Mouse (Mus musculus) forebrain, embryonic 14.5 days (tissue): Measurements from ENCODE around the gene Klhl3. TPM values are rescaled to one million over a fixed set of nuclear protein-coding genes. Genes with fewer than 3 reads are reported as not detected.

Experiments
- ATAC-seq: fragments of 200-750 bp; cut with Nextera tagmentation; 2 replicates; pipeline ENCODE4 v1.8.0; 2017; ENCODE audit warnings: mild to moderate bottlenecking, moderate library complexity
- DNase-seq: peaks from one replicate; pipeline ENCODE4 v3.0.0-alpha.2; 2015; ENCODE audit warnings: low spot score
- H3K27ac ChIP-seq: fragments of 300-500 bp; sonication (generic); 2 replicates; pipeline ENCODE4 v1.5.1; 2014; ENCODE audit warnings: low read depth, mild to moderate bottlenecking, control low read depth, low read length, moderate library complexity
- H3K27me3 ChIP-seq: fragments of 300-500 bp; sonication (generic); replicated peaks from 2 replicates; pipeline ENCODE4 v1.6.1; 2014; ENCODE audit warnings: low read length, control low read depth, mixed read lengths; ENCODE audit not compliant: control insufficient read depth, insufficient read depth
- H3K36me3 ChIP-seq: fragments of 300-500 bp; sonication (generic); 2 replicates; pipeline ENCODE4 v1.6.1; 2014; ENCODE audit warnings: low read length, control low read depth; ENCODE audit not compliant: control insufficient read depth, insufficient read depth
- H3K4me1 ChIP-seq: fragments of 300-500 bp; sonication (generic); 2 replicates; pipeline ENCODE4 v1.6.1; 2014; ENCODE audit warnings: antibody characterized with exemption, low read length, control low read depth; ENCODE audit not compliant: control insufficient read depth, insufficient read depth
- H3K4me2 ChIP-seq: fragments of 300-500 bp; sonication (generic); 2 replicates; pipeline ENCODE4 v1.6.1; 2014; ENCODE audit warnings: mild to moderate bottlenecking, control low read depth, low read length
- H3K4me3 ChIP-seq: fragments of 300-500 bp; sonication (generic); 2 replicates; pipeline ENCODE4 v1.5.1; 2014; ENCODE audit warnings: low read depth, low read length, control low read depth
- H3K9ac ChIP-seq: fragments of 300-500 bp; sonication (generic); 2 replicates; pipeline ENCODE4 v1.6.1; 2014; ENCODE audit warnings: mild to moderate bottlenecking, low read length, control low read depth, moderate library complexity
- H3K9me3 ChIP-seq: fragments of 300-500 bp; sonication (generic); replicated peaks from 2 replicates; pipeline ENCODE4 v1.6.1; 2016; ENCODE audit warnings: low read length, control low read depth, mixed read lengths; ENCODE audit not compliant: control insufficient read depth
- WGBS: fragments of 180-500 bp; shearing (Covaris S2); extraction: QIAGEN DNeasy Blood & Tissue Kit; methylation state at CpG from one replicate; pipeline ENCODE4 v1.1.7; 2014; 5-methylcytosine and 5-hydroxymethylcytosine counted together
- polyA plus RNA-seq: library from polyadenylated mRNA; unstranded; fragments of >200 nt; fragmentation: Nextera tagmentation; extraction: Ambion mirVana; gene quantifications from 2 replicates; pipeline ENCODE4 v1.2.1, GENCODE M21; 2014

The Klhl3 gene
- polyA plus RNA-seq, 1 experiment from 2014 or later, result 5.3 TPM

DNA sequence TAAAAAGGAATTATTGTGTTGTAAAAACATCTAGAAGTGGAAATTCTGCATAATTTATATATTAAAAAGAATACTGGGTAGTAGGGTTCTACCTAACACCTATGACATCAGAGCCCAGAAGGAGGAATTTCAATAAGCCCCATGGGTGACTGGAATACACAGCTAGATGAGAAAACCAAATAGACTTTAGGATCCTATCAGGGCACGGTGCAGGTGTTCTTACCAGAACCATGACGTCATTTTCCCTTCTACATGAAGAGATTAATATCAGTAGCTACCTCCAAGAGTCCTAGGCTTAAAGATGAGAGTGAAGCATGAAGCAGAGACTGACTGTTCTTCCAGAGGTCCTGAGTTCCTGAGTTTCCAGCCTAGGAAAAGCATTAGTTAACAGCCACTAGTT is 3.4 kb upstream of the Klhl3 start:
- Histone ChIP-seq H3K36me3 (no peaks in the 10 kb centered on the region), H3K4me3 (no peak overlapping the region), H3K27ac (no peak overlapping the region), H3K9me3 (no peaks in the 10 kb centered on the region), H3K4me1 (peaks cover 7% of the 10 kb centered on the region), H3K27me3 (no peaks in the 10 kb centered on the region), H3K9ac (no peak overlapping the region), H3K4me2 (no peak overlapping the region)
- ATAC-seq (no peak), DNase-seq (no peak)
- WGBS, result 90% methylated on average over 2 of the region's 2 CpGs

DNA sequence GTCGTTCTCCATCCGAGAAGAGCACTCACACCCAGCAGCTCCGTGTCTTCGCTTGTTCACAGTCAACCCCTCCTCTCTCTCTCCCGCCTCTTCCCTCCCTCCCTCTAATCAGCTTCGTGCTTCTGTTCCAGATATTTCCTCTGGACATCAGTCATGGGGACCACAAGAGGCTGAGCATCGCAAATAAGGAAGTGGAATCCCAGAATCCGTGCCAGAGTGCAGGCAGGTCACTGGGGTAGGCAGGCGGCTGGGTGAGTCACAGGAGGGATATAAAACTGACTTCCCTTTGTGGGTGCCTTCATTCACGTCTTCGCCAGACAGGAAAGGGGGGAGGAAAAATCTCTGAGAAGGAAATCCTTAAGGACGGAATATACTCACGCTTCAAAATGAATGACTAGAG is 1.8 kb upstream of the Klhl3 start:
- peaks cover 9% of the 10 kb centered on the region for H3K4me1 ChIP-seq
- no peak overlapping the region for H3K27ac ChIP-seq
- no peak for DNase-seq
- no peaks in the 10 kb centered on the region for H3K27me3 ChIP-seq
- no peaks in the 10 kb centered on the region for H3K36me3 ChIP-seq
- H3K4me2 ChIP-seq, result no peak overlapping the region
- no peaks in the 10 kb centered on the region for H3K9me3 ChIP-seq
- 80% methylated on average over 13 of the region's 13 CpGs for WGBS
- no peak overlapping the region for H3K4me3 ChIP-seq
- no peak overlapping the region for H3K9ac ChIP-seq
- ATAC-seq, result no peak

DNA sequence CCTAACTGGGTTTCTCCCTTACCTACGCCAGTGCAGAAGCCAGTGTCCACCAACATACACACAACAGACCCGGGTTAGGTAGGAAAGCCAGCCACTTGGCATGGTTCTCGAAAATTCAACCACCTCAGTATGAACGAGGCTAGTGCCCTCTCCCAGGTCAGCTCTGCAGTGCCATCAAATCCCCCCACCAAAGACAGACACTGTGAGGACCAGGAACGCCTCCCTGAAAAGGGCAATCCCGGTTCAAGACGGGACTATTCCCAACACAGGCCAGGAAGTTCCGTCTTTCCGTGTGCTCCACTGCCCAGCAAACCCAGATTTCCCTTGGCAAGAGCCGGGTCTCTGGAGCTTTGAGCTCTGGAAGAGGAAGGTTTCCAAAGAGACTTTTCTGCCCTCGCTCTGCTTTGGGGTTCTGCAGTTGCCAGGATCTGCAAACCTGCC is 771 bp downstream of the Klhl3 start:
- no peaks in the 10 kb centered on the region for H3K9me3 ChIP-seq
- H3K4me2 ChIP-seq, result peak overlapping the region; percentile 67
- peak; percentile 38; the same call in 1 of the 2 replicates for ATAC-seq

DNA sequence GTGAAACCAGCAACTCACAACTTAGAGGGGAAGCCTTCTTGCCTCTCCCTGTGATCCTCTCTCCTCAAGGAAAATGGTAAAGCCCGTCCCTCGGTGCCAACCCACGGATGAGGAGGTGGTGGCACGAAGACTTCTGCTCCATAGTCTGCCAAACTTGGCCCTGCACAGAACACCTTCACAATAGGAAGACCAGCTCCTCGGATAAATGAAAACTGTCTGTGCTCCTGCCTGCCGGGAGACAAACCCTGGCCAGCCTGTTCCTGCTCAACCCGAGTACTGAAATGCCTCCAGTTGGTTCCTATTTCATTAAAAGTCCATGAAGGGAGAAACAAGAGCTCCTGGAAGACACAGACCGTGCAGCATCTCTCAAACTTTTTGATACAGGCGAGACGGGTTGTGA is 1.2 kb downstream of the Klhl3 start:
- Histone ChIP-seq H3K27me3 (no peaks in the 10 kb centered on the region), H3K27ac (peak overlapping the region; percentile 81; the same call in 1 of the 2 replicates), H3K9me3 (no peaks in the 10 kb centered on the region), H3K4me3 (peak overlapping the region; percentile 47), H3K4me1 (peaks cover 9% of the 10 kb centered on the region), H3K9ac (peak overlapping the region; percentile 67), H3K4me2 (peak overlapping the region; percentile 67), H3K36me3 (no peaks in the 10 kb centered on the region)
- 74% methylated on average over 10 of the region's 10 CpGs for WGBS
- DNase-seq, result no peak
- ATAC-seq, result no peak

More for the DNA sequence above, 771 bp downstream of the Klhl3 start:
- H3K36me3 ChIP-seq, result no peaks in the 10 kb centered on the region
- peak overlapping the region; percentile 47 for H3K4me3 ChIP-seq
- H3K9ac ChIP-seq, result peak overlapping the region; percentile 67
- 21% methylated on average over 11 of the region's 11 CpGs for WGBS
- DNase-seq, result peak; percentile 39
- H3K27me3 ChIP-seq, result no peaks in the 10 kb centered on the region
- H3K4me1 ChIP-seq, result peaks cover 9% of the 10 kb centered on the region
- peak overlapping the region; percentile 81 for H3K27ac ChIP-seq

DNA sequence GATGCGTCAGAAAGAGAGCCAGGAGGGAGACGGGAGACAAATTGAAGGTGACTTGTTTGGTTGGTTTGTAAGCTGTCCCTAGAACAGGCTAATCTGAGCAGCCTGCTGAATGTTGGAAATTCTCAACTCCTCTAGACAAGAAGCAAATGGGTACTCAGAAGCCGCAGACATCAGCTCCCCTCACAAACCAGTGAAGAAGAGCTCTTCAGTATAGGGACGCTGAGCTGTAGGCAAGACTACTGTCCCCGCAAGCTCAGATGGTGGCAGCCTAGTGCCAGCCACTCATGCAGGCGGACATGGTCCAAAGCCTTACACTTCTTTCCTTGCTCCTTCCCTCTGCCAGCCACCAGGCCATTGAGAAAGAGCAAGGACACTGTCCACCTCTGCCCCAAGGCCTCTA is 2.1 kb downstream of the Klhl3 start:
- ATAC-seq (no peak), DNase-seq (no peak)
- no peak overlapping the region for H3K27ac ChIP-seq
- H3K36me3 ChIP-seq, result no peaks in the 10 kb centered on the region
- 97% methylated on average over 6 of the region's 6 CpGs for WGBS
- no peak overlapping the region for H3K9ac ChIP-seq
- H3K4me2 ChIP-seq, result no peak overlapping the region
- peaks cover 9% of the 10 kb centered on the region for H3K4me1 ChIP-seq
- no peak overlapping the region for H3K4me3 ChIP-seq
- H3K9me3 ChIP-seq, result no peaks in the 10 kb centered on the region
- H3K27me3 ChIP-seq, result no peaks in the 10 kb centered on the region

DNA sequence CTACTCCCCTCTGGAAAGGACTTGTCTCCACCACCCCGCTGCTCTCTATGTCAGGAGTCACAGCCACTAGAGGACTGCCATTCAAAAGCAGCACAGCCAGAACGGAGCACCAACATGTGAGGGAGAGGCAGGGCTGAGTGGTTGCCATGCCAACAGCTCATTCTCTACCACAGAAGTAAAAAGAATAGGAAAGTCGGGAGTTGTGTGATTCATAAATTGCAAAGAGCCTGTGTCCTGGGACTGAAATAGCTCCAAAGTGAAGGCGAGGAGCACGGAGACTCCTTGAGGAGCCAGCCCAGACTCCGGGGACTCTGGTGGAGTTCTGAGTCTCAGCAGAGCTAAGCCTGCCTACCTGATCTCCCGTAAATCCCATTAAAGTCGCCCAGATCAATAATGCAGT is 22.7 kb downstream of the Klhl3 start:
- Histone ChIP-seq H3K4me2 (peak overlapping the region; percentile 1; the same call in 1 of the 2 replicates), H3K9me3 (no peaks in the 10 kb centered on the region), H3K4me3 (no peak overlapping the region), H3K9ac (no peak overlapping the region), H3K36me3 (no peaks in the 10 kb centered on the region), H3K27me3 (no peaks in the 10 kb centered on the region), H3K27ac (no peak overlapping the region; the same call in 1 of the 2 replicates), H3K4me1 (peaks cover 5% of the 10 kb centered on the region; the same call in 1 of the 2 replicates)
- DNase-seq (peak; percentile 85), ATAC-seq (peak; percentile 90)
- WGBS, result 13% methylated on average over 8 of the region's 8 CpGs

DNA sequence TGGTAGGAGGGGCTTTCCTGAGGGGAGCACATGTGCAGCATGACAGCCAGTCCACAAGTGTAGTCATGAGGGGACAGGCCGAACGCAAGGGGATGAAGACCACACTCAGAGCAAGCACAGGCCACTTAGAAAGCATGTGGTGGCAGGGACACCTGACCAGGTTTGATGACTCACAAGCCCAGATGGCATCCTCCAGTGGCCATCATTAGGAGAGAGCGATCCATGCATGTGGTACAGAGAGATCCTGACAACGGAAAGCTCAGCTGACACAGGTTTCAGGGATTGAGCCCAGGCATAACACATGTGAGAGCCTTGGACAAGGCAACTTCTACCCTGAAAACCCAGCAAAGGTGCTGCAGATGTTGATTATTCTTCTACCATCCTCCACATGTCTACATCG is 29.0 kb downstream of the Klhl3 start:
- Histone ChIP-seq H3K27me3 (no peaks in the 10 kb centered on the region), H3K9ac (no peak overlapping the region), H3K9me3 (no peaks in the 10 kb centered on the region), H3K4me1 (no peaks in the 10 kb centered on the region), H3K27ac (no peak overlapping the region), H3K36me3 (no peaks in the 10 kb centered on the region), H3K4me2 (no peak overlapping the region), H3K4me3 (no peak overlapping the region)
- DNase-seq (no peak), ATAC-seq (no peak)
- 95% methylated on average over 5 of the region's 5 CpGs for WGBS

DNA sequence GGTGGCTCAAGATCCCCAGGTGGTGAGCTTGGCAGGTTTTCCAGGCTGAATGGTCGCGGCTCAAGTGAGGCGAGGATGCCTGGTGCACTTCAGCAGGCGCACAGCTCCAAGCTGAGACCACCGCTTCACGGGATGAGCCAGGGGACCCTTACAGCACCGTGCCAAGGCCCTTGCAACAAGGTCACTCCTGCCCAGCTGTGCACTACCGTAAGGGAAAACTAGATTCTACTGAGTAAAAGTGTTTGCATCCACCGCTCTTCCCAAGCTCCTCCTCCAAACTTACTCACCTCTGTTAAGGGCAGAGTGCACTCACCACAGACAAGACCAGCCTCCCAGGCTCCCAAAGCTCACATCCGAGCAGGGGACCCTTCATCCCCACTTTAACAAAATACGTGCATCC is 29.9 kb downstream of the Klhl3 start:
- no peaks in the 10 kb centered on the region for H3K4me1 ChIP-seq
- H3K4me2 ChIP-seq, result no peak overlapping the region
- H3K4me3 ChIP-seq, result no peak overlapping the region
- DNase-seq, result no peak
- no peaks in the 10 kb centered on the region for H3K9me3 ChIP-seq
- H3K36me3 ChIP-seq, result no peaks in the 10 kb centered on the region
- H3K27me3 ChIP-seq, result no peaks in the 10 kb centered on the region
- H3K9ac ChIP-seq, result no peak overlapping the region
- WGBS, result 88% methylated on average over 11 of the region's 11 CpGs
- no peak for ATAC-seq
- H3K27ac ChIP-seq, result no peak overlapping the region

DNA sequence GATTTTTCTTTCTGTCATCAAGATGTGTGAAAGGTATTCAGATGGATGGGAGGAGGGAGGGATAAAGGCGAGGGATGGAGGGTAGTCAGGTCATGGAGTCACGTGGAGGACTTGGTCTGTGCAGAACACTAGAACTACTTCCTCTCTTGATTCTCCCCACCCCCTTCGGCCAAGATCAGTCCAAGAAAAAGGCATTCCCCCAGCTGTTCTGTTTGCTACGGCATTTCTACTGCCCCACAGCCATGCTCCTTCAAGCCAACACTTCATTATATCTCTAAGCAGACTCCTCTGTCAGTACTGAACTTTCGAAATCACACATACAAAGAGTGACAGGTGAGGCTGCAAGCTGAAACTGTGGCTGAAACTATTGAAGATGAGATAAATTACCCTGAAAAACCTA is 30.3 kb downstream of the Klhl3 start:
- no peak overlapping the region for H3K4me2 ChIP-seq
- no peaks in the 10 kb centered on the region for H3K27me3 ChIP-seq
- DNase-seq, result no peak
- H3K27ac ChIP-seq, result no peak overlapping the region
- H3K4me3 ChIP-seq, result no peak overlapping the region
- no peaks in the 10 kb centered on the region for H3K4me1 ChIP-seq
- ATAC-seq, result no peak
- no peaks in the 10 kb centered on the region for H3K9me3 ChIP-seq
- no peak overlapping the region for H3K9ac ChIP-seq
- 78% methylated on average over 5 of the region's 5 CpGs for WGBS
- H3K36me3 ChIP-seq, result no peaks in the 10 kb centered on the region
